Mouse (Mus musculus) heart, adult 2 months (tissue): ENCODE results near the gene Fam53b. TPM values are rescaled to one million over a fixed set of nuclear protein-coding genes. Genes with fewer than 3 reads are reported as not detected.

Experiments used
- DNase-seq, 2 experiments: peaks; one replicate each; pipeline ENCODE4 v3.0.0; 2021
- H3K27ac ChIP-seq: fragments of 200-600 bp; 2 replicates; pipeline ENCODE4 v1.8.1; 2022
- H3K27me3 ChIP-seq: fragments of 200-500 bp; 2 replicates; pipeline ENCODE4 v1.6.1; 2012; ENCODE audit warnings: mild to moderate bottlenecking, low read length, inconsistent platforms, mixed read lengths; ENCODE audit not compliant: control insufficient read depth, insufficient read depth
- H3K36me3 ChIP-seq: fragments of 200-500 bp; 2 replicates; pipeline ENCODE4 v1.6.1; 2012; ENCODE audit warnings: low read length, inconsistent platforms; ENCODE audit not compliant: control insufficient read depth, insufficient read depth
- H3K4me1 ChIP-seq: fragments of 200-500 bp; 2 replicates; pipeline ENCODE4 v1.6.1; 2011; ENCODE audit warnings: low read length; ENCODE audit not compliant: control insufficient read depth, insufficient read depth
- H3K4me3 ChIP-seq: fragments of 200-600 bp; 2 replicates; pipeline ENCODE4 v1.8.1; 2022
- H3K79me2 ChIP-seq: fragments of 200-500 bp; replicated peaks from 2 replicates; pipeline ENCODE4 v1.6.1; 2012; ENCODE audit warnings: mild to moderate bottlenecking, inconsistent platforms, low read length, moderate library complexity, mixed read lengths; ENCODE audit not compliant: control insufficient read depth, insufficient read depth
- H3K9ac ChIP-seq: fragments of 200-500 bp; 2 replicates; pipeline ENCODE4 v1.6.1; 2012; ENCODE audit warnings: low read depth, mild to moderate bottlenecking, control low read depth, inconsistent platforms, low read length, mixed read lengths
- CTCF ChIP-seq: fragments of 200-600 bp; IDR thresholded peaks from 2 replicates; pipeline ENCODE4 v1.8.1; 2022; ENCODE audit warnings: antibody characterized with exemption, mild to moderate bottlenecking, moderate library complexity
- EP300 ChIP-seq: fragments of 200-500 bp; IDR thresholded peaks from 2 replicates; pipeline ENCODE4 v1.6.1; 2011; ENCODE audit warnings: low read depth, low read length, control low read depth; ENCODE audit not compliant: insufficient read depth
- POLR2A ChIP-seq: fragments of 200-500 bp; IDR thresholded peaks from 2 replicates; pipeline ENCODE4 v1.6.1; 2011; ENCODE audit warnings: mild to moderate bottlenecking, low read depth, low read length, control low read depth; ENCODE audit not compliant: insufficient read depth
- WGBS: fragments of 180-500 bp; shearing (Covaris S2); methylation state at CpG from one replicate; pipeline ENCODE4 v1.1.7; 2018; 5-methylcytosine and 5-hydroxymethylcytosine counted together
- intact Hi-C: fragments of 180-260 bp; cut with DNase I; formaldehyde crosslinking; loops from one replicate; pipeline ENCODE4 v1.15.1; 2025
- long read RNA-seq: library from polyadenylated mRNA; stranded (forward); transcript quantifications from one replicate; pipeline ENCODE4 v2.0.0, GENCODE M21; 2021
- polyA plus RNA-seq: library from polyadenylated mRNA; depleted of rRNA; stranded (reverse); fragments of >200 nt; gene quantifications from 2 replicates; pipeline ENCODE4 v1.2.3, GENCODE M21; 2012; rRNA removed
- total RNA-seq, 2 experiments: library from RNA; stranded (reverse); gene quantifications; 2 replicates each; pipeline ENCODE4 v1.2.3; 2021

Fam53b gene
- total RNA-seq, result 10 to 100 TPM; 22.0 to 26.9 TPM
- polyA plus RNA-seq, result 22.5 and 25.7 TPM in 2 replicates
- long read RNA-seq, full-length matches to known transcripts, result 4 of 9 reads
- long read RNA-seq, partial matches to known transcripts, result 1 of 9 reads
- long read RNA-seq, other reads (novel, unspliced or antisense), result 4 of 9 reads

GRCm38 (mm10) chr7:132813416-132814088, at the start of gene Fam53b:
Gene Fam53b (minus strand): TSS chr7:132813886.
- no peaks in the 10 kb centered on the region for H3K27me3 ChIP-seq
- peaks cover 3% of the 10 kb centered on the region; the same call in 1 of the 2 replicates for H3K79me2 ChIP-seq
- WGBS, result under 1% methylated on average over 82 of the region's 85 CpGs
- intact Hi-C loops, result loop anchor here (2.0 kb wide), 1 partner anchor 39 kb away; the partner anchor contains the start of gene Eef1akmt2
- DNase-seq, result peak; percentile 87
- H3K36me3 ChIP-seq, result peaks cover 7% of the 10 kb centered on the region
- TF ChIP-seq EP300 (peak; percentile 34; the same call in 1 of the 2 replicates), POLR2A (peak; percentile 77), CTCF (peak; percentile 63)
- H3K4me3 ChIP-seq, result peak within 1 kb of the TSS; percentile 93
- H3K27ac ChIP-seq, result peak within 1 kb of the TSS; percentile 97
- H3K4me1 ChIP-seq, result peaks cover 14% of the 10 kb centered on the region
- H3K9ac ChIP-seq, result peak within 1 kb of the TSS; percentile 78

GRCm38 (mm10) chr7:132859042-132859958, 45.6 kb upstream of the Fam53b start, which contains the start of gene Abraxas2:
Gene Abraxas2 (plus strand): TSS chr7:132859225.
- H3K36me3 ChIP-seq, result peaks cover 4% of the 10 kb centered on the region; the same call in 1 of the 2 replicates
- peak within 1 kb of the TSS; percentile 82 for H3K4me3 ChIP-seq
- peaks cover 5% of the 10 kb centered on the region for H3K79me2 ChIP-seq
- intact Hi-C loops, result loop anchor here (10.0 kb wide), 1 partner anchor 266 kb away; the partner anchor contains the start of genes Ctbp2 and Fgfr2
- peak within 1 kb of the TSS; percentile 79 for H3K9ac ChIP-seq
- DNase-seq, result peak; percentile 91 to 93
- H3K27ac ChIP-seq, result peak within 1 kb of the TSS; percentile 83
- TF ChIP-seq CTCF, result no peak
- TF ChIP-seq POLR2A, result peak; percentile 63
- TF ChIP-seq EP300, result 0 out of 2 replicates have a peak, but pooled peaks have one; percentile 24
- WGBS, result under 1% methylated on average over 53 of the region's 53 CpGs
- H3K4me1 ChIP-seq, result no peaks in the 10 kb centered on the region; the same call in 1 of the 2 replicates
- H3K27me3 ChIP-seq, result no peaks in the 10 kb centered on the region

GRCm38 (mm10) chr7:132858043-132858608, 44.4 kb upstream of the Fam53b start:
- H3K27ac ChIP-seq, result no peak overlapping the region
- intact Hi-C loops, result loop anchor here (10.0 kb wide), 1 partner anchor 267 kb away; the partner anchor contains the start of genes Ctbp2 and Fgfr2
- H3K9ac ChIP-seq, result no peak overlapping the region
- no peak for DNase-seq
- H3K27me3 ChIP-seq, result no peaks in the 10 kb centered on the region
- peaks cover 4% of the 10 kb centered on the region; the same call in 1 of the 2 replicates for H3K36me3 ChIP-seq
- WGBS, result 61% methylated on average over 5 of the region's 5 CpGs
- no peak overlapping the region for H3K4me3 ChIP-seq
- H3K79me2 ChIP-seq, result peaks cover 2% of the 10 kb centered on the region; the same call in 1 of the 2 replicates
- peak; percentile 48 for TF ChIP-seq CTCF
- TF ChIP-seq EP300, result no peak
- no peak for TF ChIP-seq POLR2A
- no peaks in the 10 kb centered on the region; the same call in 1 of the 2 replicates for H3K4me1 ChIP-seq

DNA sequence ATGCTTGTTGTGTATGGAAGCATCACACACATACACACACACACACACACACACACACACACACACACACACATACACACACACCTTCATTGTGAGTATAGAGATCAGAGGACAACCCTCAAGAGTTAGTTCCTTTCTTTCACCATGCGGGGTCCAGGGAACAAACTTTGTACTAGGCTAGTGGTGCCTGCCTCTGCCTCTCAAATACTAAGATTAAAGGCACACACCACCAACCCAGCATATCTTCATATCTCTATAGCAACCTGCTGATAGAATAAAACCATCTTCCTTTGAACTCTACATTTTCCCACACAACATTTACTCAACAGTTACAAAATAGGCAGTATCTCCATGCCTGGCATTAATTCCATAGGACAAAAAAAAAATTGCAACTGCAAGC, 42.4 kb upstream of the Fam53b start:
- no peak overlapping the region for H3K4me3 ChIP-seq
- H3K4me1 ChIP-seq, result peaks cover 1% of the 10 kb centered on the region; the same call in 1 of the 2 replicates
- H3K36me3 ChIP-seq, result peaks cover 4% of the 10 kb centered on the region; the same call in 1 of the 2 replicates
- intact Hi-C loops, result loop anchor here (10.0 kb wide), 1 partner anchor 269 kb away; the partner anchor contains the start of genes Ctbp2 and Fgfr2
- no peaks in the 10 kb centered on the region for H3K79me2 ChIP-seq
- H3K27me3 ChIP-seq, result no peaks in the 10 kb centered on the region
- TF ChIP-seq POLR2A (no peak), CTCF (no peak), EP300 (no peak)
- WGBS, result 81% methylated on average over 1 of the region's 1 CpGs
- DNase-seq, result no peak
- no peak overlapping the region for H3K27ac ChIP-seq
- no peak overlapping the region for H3K9ac ChIP-seq

GRCm38 (mm10) chr7:132853946-132854345, 40.3 kb upstream of the Fam53b start:
- 73% methylated on average over 4 of the region's 4 CpGs for WGBS
- Histone ChIP-seq H3K9ac (no peak overlapping the region), H3K27ac (no peak overlapping the region), H3K36me3 (no peaks in the 10 kb centered on the region), H3K4me1 (peaks cover 1% of the 10 kb centered on the region; the same call in 1 of the 2 replicates), H3K27me3 (no peaks in the 10 kb centered on the region), H3K79me2 (no peaks in the 10 kb centered on the region), H3K4me3 (no peak overlapping the region)
- intact Hi-C loops, result loop anchor here (2.0 to 10.0 kb wide), 3 partner anchors 41 to 271 kb away; partner anchors contain the start of genes Ctbp2, Fam53b, Fgfr2 and Zranb1
- DNase-seq, result no peak
- TF ChIP-seq POLR2A (no peak), EP300 (no peak), CTCF (no peak)
